Mouse (Mus musculus) kidney, postnatal 4 days (tissue): ENCODE data around the gene Gm28044.
A peak's percentile ranks its signal among the peaks of the same experiment; 100 is the strongest.
"Not testable (repeated sequence)": the region's sequence is repeated elsewhere in the genome, so short reads cannot be mapped to it uniquely, and the experiment has no call there.

Experiments used
- DNase-seq, 2 experiments: peaks; one replicate each; pipeline ENCODE4 v3.0.0; 2021; ENCODE audit warnings: mixed read lengths in 2 of 2

Gene Gm28044

DNA sequence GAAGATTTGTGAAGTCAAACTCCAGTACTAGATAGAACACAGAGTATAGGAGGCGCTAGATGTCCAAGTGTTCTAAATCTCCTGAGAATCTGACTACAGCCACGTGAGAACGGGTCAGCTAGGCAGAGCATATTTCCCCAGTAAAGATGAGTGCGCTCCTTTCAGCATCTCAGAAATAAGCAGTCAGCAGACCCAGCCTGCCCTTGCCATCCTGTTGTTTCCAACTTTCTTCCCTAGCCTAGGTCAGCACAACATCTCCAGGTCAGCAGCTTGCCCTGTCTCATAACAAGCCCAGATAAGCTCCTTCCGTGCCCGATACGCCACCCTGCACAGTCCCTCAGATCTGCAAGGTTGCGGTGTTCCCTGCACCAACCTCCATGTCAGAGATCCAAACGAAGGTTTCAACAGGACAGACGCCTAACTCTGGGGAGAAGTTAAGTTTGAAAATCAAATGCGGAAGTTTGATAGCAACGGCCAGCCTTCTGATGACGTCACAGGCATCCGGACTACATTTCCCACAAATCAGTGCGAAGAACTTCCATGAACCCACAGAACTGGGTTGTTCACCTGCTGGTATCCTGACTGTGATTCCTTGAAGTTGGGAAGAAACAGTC, at the start of gene Gm28044, which contains the start of gene Zfp953:
Gm28044 (minus strand) TSS at position 406 of the 614 bp plus-strand sequence.
Zfp953 (minus strand) TSS at position 475 of the 614 bp plus-strand sequence.
- peak; percentile 92 to 94 for DNase-seq

DNA sequence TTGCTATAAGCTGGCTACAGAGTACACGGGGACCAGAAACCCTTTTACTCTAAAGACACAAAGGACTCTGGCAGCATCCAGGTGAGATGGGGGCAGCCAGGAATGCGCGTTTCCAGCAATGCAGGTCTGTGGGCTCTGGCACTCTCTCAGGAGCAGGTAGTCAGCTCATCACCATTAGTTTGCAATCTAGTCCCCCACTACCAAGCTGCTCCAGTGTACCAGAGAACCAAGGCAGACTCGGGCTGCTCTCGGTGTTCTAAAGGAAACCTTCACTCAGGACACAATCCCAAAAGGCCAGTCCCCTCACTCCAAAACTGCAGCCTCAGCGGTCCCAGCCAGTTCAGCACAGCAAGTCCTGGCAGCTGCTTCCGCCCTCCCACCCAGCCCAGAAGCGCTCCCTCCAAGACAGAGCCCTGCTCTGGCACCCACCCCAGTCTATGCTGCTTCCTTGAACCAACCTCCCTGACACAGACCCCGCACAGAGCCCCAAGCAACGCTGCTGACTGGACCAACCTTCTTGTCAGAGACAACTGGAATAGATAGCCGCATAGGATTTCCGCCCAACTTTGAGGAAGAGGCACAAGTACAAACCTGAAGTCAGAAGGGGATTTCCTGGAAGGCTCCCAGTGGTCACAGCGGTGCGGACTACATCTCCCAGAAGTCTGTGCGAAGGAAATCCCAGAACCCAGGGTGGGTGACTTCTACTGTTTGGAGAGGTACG, 39.0 kb upstream of the Gm28044 start, which contains the start of gene Zfp429:
Zfp429 (minus strand) TSS at position 637 of the 721 bp plus-strand sequence.
- peak; percentile 79 to 82 for DNase-seq

DNA sequence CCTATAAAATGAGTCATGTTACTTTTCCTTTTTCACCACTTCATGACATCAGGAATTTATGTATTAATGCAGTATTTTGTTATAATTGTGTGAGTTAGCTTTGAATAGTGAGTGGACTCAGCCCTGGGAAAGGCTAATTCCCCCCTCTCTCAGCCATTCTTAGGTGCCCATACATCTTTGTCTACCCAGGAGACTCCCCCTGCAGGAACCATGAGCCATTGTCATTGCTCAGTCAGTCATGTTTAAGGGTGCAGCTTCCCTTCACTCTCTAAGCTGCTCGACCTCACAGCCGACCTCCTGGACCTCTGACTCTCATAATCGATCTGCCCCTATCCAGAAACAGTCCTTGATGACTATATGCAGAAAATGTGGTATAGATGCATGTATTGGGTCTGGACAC, 15.9 kb upstream of the Gm28044 start:
- DNase-seq, result not testable (repeated sequence)

DNA sequence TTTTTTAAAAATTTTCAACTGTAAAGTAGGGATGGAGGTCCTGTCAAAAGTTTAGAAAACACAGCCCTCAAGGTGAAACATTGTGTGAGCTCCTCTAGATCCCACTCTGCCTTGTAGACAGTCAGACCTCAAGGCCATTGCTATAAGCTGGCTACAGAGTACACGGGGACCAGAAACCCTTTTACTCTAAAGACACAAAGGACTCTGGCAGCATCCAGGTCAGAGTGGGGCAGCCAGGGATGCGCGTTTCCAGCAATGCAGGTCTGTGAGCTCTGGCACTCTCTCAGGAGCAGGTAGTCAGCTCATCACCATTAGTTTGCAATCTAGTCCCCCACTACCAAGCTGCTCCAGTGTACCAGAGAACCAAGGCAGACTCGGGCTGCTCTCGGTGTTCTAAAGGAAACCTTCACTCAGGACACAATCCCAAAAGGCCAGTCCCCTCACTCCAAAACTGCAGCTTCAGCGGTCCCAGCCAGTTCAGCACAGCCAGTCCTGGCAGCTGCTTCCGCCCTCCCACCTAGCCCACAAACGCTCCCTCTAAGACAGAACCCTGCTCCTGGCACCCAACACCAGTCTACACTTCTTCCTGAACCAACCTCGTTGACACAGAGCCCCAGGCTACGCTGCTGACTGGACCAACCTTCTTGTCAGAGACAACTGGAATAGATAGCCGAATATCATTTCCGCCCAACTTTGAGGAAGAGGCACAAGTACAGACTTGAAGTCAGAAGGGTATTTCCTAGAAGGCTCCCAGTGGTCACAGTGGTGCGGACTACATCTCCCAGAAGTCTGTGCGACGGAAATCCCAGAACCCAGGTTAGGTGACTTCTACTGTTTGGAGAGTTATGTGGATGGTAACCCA, 14.9 kb upstream of the Gm28044 start, which contains the start of the genes Gm28041 and Zfp456:
Gm28041 (minus strand) TSS at position 684 of the 862 bp plus-strand sequence.
Zfp456 (minus strand) TSS at position 761 of the 862 bp plus-strand sequence.
- DNase-seq, result peak; percentile 78 to 83

DNA sequence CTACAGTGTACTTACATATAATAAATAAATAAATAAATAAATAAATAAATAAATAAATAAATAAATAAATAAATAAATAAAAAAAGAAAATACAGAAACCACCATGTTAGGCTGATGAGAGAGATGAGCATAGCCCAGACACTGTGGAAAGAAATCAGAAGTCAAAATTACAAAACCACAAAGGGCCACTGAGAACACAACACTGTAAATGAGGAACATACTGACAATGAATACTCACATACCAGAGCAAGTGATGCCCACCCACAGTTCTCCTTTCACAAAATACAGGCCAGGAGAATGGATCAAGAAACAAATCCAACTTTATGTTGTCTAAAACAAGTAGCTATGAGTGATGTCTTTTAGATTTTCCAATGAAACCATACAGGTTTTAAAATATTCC, 8.5 kb downstream of the Gm28044 start:
- DNase-seq, result no peak

DNA sequence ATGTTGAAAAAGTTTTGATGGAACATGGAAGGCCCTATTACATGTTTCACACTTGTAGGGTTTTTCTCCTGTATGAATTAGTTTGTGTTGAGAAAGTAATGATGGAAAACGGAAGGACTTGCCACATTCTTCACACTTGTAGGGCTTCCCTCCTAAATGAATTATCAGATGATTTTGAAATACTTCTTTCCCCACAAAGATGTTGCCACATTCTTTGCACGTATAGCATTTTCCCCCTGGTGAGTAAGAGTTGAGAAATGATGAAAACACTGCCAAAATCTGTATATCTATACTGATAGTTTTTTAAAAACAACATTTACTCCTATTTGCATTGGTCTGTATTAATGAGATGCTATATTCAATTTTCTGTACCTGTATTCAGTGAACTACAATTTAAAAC, 16.9 kb downstream of the Gm28044 start:
- no peak for DNase-seq

DNA sequence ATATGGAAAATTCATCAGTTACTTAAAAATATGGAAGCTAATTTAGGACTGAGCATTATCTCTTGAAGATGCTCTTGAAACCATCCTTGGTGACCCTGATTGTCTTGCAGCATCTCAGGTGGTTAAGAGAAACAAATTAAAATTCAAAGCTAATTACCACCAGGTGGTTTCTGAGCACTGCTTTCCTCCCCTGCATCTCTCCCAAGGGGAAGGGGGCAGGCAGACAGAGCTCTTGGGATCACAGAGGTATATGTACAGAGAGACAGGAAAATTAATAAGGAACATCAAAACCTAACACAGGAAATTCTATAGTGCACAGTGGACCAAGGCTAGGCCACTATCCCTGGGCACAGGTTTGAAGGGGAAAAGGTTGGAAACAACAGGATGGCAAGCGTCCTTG, 27.5 kb downstream of the Gm28044 start:
- DNase-seq, result peak in 1 of 2 experiments; percentile 2

DNA sequence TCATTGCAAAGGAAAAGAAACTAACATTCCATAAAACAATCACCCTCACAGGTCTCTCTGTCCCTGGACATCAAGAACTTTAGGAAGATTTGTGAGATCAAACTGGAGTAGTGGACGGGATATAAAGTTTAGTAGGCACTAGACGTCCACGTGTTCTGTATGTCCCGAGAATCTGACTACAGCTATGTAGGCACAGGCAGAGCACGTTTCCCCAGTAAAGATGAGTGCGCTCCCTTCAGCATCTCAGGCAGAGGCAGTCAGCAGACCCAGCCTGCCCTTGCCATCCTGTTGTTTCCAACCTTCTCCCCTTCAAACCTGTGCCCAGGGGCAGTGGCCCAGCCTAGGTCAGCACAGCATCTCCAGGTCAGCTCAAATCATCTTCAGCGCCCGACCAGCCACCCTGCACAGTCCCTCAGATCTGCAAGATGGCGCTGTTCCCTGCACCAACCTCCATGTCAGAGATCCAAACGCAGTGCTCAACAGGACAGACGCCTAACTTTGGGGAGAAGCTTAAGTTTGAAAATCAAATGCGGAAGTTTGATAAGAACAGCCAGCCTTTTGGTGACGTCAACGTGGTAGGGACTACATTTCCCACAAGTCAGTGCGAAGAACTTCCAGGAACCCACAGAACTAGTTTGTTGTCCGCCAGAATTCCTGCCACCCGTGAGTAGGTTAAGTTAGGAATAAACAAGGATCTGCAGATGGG, 28.2 kb downstream of the Gm28044 start, which contains the start of gene Zfp595:
Zfp595 (minus strand) TSS at position 552 of the 706 bp plus-strand sequence.
- DNase-seq, result peak; percentile 84 to 86

DNA sequence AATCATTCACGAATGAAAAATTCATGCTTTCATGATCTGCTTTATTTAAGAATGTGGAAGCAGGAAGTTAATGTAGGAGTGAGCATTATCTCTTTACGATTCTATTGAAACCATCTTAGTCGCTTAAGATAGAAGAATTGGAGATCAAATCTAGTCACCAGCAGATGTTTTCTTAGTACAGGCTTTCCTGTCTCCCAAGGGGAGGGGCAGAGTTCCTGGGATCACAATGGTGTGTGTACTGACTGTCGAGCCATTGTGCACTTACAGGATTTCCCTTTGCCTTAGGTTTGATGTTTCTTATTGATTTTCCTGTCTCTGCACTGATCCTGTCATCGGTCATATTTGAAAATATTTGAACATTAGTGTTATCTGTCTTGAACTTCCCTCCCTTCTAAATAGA, 53.6 kb downstream of the Gm28044 start:
- DNase-seq, result peak in 1 of 2 experiments; percentile 16

DNA sequence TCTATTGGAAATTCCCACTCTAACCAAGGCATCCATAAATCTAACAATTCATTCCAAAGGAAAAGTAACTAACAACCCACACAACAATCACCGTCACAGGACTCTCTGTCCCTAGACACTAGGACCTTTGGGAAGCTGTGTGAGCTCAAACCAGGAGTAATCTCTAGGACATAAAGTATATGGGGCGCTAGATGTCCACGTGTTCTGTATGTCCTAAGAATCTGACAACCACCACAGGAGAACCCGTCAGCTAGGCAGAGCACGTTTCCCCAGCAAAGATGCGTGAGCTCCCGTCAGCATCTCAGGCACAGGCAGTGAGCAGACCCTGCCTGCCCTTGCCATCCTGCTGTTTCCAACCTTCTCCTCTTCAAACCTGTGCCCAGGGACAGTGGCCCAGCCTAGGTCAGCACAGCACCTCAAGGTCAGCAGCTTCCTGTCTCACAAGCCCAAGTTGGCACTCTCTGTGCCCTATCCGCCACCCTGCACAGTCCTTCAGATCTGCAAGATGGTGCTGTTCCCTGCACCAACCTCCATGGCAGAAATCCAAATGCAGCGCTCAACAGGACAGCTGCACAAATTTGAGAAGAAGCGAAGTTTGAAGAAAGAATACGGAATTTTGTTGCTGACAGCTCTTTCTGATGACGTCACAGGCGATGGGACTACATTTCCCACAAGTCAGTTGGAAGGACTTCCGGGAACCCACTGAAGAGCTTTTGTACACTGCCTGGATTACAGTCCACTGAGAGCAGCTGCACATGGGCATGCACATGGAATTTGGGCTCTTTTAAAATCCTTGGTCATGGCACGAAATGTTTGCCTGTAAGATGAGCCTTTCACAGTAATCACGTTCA, 54.3 kb downstream of the Gm28044 start, which contains the start of gene Zfp457:
Zfp457 (minus strand) TSS at position 664 of the 851 bp plus-strand sequence.
- peak; percentile 89 for DNase-seq

DNA sequence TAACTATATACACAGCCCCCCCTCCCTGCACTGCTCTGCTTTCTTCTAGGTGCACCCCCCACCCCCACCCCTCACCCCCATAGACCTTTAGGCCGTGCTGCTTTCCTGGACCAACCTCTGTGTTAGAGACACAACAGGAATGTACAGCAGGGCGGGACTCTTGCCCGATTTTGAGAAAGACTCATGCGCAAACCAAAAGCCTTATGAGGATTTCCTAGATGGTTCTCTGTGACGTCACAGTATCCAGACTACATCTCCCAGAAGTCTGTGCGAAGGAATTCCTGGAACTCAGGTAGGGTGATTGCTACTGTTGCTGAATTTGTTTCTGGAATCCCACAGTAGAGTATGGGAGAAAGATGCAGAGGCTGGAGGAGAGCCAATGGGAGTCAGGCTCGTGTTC, 82.0 kb downstream of the Gm28044 start, which contains the start of gene Zfp458:
Zfp458 (minus strand) TSS at position 153 of the 400 bp plus-strand sequence.
- DNase-seq, result no peak

DNA sequence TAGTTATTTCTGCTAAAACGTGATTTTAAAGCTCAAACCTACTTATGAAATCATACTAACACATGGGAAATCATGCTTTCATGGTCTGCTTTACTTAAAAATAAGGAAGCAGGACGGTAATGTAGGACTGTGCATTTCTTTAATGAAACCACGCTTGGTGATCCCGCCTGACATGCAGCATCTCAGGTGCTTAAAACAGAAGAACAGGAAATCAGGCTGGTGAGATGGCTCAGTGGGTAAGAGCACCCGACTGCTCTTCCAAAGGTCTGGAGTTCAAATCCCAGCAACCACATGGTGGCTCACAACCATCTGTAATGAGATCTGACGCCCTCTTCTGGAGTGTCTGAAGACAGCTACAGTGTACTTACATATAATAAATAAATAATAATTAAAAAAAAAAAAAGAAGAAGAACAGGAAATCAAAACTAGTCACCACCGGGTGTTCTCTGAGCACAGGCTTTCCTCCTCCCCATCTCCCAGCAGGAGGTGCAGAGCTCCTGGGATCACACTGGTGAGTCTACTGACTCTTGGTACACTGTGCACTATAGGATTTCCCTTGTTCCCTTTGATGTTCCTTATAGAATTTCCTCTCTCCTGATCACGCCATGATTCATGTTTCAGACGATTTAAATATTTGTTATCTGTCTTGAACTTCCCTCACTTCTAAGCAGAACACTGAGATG, 90.8 kb downstream of the Gm28044 start:
- not testable (repeated sequence) for DNase-seq

DNA sequence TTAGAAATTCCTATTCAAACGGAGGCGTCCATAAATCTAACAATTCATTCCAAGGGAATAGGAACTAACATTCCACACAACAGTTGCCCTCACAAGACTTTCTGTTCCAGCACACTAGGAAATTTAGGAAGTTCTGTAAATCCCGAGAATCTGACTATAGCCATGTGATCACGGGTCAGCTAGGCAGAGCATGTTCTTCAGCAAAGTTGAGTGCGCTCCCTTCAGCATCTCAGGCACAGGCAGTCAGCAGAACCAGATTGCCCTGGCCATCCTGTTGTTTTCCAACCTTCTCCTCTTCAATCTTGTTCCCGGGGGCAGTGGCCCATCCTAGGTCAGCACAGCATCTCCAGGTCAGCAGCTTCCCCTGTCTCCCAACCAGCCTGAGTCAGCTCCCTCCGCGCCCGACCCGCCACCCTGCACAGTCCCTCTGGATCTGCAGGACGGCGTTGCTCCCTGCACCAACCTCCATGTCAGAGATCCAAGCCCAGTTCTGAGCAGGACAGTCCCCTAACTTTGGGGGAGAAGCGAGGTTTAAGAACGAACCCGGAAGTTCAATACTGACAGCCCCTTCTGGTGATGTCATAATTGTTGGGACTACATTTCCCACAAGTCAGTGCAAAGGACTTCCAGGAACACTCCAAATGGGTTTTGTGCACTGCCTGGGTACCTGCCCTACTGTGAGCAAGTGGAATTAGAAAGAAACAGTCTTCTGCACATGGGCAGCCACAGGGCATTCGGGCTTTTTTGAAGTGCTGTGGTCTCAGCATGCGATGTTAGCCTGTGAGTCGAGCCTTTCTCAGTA, 91.6 kb downstream of the Gm28044 start:
- peak; percentile 56 to 68 for DNase-seq
